Mouse (Mus musculus): ENCODE measurements around the gene Olfr1058.
"Not testable (repeated sequence)": the region's sequence is repeated elsewhere in the genome, so short reads cannot be mapped to it uniquely, and the experiment has no call there.

Gene Olfr1058

GRCm38 (mm10) chr2:86388461-86388860 is at the start of gene Olfr1058:
Gene Olfr1058, minus strand, starts transcription at chr2:86388561.
- DNase-seq = not testable (repeated sequence)

- DNase-seq = not testable (repeated sequence)
These were observed 40.1 kb upstream of the Olfr1058 start for GRCm38 (mm10) chr2:86428511-86428910.

- DNase-seq = not testable (repeated sequence)
These were observed 38.3 kb upstream of the Olfr1058 start, which contains the start of gene Olfr1062 for GRCm38 (mm10) chr2:86426649-86427048. Gene Olfr1062, minus strand, starts transcription at chr2:86426749.

GRCm38 (mm10) chr2:86413950-86414349 is 25.6 kb upstream of the Olfr1058 start, which contains the start of gene Olfr1061:
Gene Olfr1061, minus strand, starts transcription at chr2:86414050.
- no peak for DNase-seq

GRCm38 (mm10) chr2:86395114-86395513 is 6.8 kb upstream of the Olfr1058 start:
- no peak for DNase-seq

GRCm38 (mm10) chr2:86378293-86378692 is 10.1 kb downstream of the Olfr1058 start, which contains the start of gene Olfr1057:
Gene Olfr1057, minus strand, starts transcription at chr2:86378393.
- no peak for DNase-seq

- DNase-seq = not testable (repeated sequence)
These were observed 22.0 kb downstream of the Olfr1058 start for GRCm38 (mm10) chr2:86366342-86366741.

GRCm38 (mm10) chr2:86362369-86362768 is 26.0 kb downstream of the Olfr1058 start, which contains the start of gene Olfr1056:
Gene Olfr1056, minus strand, starts transcription at chr2:86362469.
- DNase-seq = no peak

GRCm38 (mm10) chr2:86351751-86352150 is 36.6 kb downstream of the Olfr1058 start:
- DNase-seq = not testable (repeated sequence)

- DNase-seq = no peak
These were observed 38.2 kb downstream of the Olfr1058 start, which contains the start of gene Olfr1055 for GRCm38 (mm10) chr2:86350184-86350583. Gene Olfr1055, minus strand, starts transcription at chr2:86350284.

- DNase-seq = no peak
These were observed 53.0 kb downstream of the Olfr1058 start, which contains the start of gene Olfr1054 for GRCm38 (mm10) chr2:86335333-86335732. Gene Olfr1054, minus strand, starts transcription at chr2:86335433.

Measured in right cerebral cortex, postnatal 25 days (tissue).